Mouse (Mus musculus): Measurements from ENCODE around the gene Cel. TPM values are rescaled to one million over a fixed set of nuclear protein-coding genes. Genes with fewer than 3 reads are reported as not detected.

Gene Cel
- total RNA-seq, 4 experiments from 2014 or later, result not detected

- DNase-seq, result peak; percentile 51
Measured at GRCm38 (mm10) chr2:28585043-28585571, 21.9 kb upstream of the Cel start.

GRCm38 (mm10) chr2:28583651-28584050 is 20.4 kb upstream of the Cel start, which contains the start of gene Gtf3c5:
Gene Gtf3c5, minus strand, starts transcription at chr2:28583751.
- no peak for DNase-seq

- peak; percentile 83 for DNase-seq
Measured at GRCm38 (mm10) chr2:28582647-28583353, 19.6 kb upstream of the Cel start.

DNA sequence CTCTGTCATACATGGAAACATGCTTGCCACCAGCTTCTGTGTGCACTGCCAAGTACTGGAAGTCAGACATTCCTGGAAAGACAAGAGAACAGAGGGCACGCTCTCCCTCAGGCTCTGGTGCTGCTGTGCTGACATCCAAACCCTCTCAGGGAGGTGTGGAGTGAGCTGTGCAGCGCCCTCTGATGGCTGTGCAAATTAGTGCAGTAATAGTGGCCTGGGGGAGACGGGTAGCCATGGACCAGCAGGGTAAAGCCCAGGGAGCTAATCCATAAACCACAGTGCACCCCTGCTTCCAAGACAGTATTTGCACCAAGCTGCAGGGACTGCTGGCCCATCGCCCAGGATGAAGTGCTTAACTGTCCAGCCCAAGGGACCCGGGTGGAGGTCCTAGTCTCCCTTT is 14.8 kb upstream of the Cel start:
- no peak for DNase-seq

DNA sequence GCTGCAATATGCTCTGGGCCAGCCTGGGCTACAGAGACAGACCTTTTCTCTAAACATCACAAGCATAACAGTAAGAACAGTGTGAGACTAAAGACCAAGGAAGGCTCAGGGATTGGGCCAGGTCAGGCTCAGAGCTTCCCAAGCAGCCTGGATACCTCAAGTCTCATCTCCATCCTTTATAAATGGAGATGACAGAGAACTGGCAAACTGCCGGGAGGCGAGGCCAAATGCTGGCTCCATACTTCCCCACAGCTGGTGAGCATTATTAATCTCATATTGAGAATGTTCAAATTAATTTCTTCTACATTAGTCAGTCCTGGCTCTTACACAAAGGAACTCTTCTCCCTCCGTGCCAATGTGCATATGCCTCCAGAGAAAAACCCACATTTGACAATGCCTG is 13.6 kb upstream of the Cel start:
- no peak for DNase-seq

GRCm38 (mm10) chr2:28575341-28575740 is 12.1 kb upstream of the Cel start:
- DNase-seq, result no peak

DNA sequence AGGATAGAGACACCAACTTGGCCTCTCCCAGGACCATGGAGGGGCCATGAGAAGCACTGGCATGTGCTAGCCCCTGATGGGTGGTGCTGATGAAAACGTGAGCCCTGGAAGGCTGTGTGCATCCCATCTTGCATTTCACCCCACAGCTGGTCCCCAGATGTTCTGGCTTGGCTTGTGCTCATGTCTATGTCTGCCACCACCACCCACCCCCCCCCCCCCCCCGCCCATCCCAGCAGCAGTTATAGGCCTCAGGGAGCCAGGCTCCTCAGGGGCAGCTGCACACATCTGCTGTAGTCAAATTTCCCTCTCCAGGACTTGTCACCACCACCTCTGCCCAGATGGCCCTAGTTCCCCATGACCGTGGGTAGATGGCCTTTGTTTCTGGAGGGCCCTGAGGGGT is 6.7 kb upstream of the Cel start:
- no peak for DNase-seq

DNA sequence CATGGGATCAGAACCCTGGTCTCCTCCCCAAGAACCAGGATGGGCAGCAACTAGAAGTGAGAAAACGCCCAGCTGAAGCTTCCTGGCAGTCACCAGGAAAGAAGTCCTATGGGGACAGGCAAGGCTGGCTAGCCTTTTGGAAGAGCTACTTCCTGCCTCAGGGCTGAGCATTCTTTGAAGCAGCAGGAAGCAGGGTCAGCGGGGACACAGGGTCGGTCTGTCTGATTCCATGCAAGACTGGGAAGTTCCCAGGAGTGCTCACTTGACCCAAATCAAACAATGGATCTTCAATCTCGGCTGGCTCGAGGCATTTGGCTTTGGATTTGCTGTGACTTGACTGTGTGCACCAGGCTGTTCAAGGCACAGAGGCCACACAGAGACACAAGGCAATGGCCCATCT is 3.3 kb upstream of the Cel start:
- DNase-seq, result no peak

- no peak for DNase-seq
Measured at GRCm38 (mm10) chr2:28564380-28564779, 1.2 kb upstream of the Cel start.

DNA sequence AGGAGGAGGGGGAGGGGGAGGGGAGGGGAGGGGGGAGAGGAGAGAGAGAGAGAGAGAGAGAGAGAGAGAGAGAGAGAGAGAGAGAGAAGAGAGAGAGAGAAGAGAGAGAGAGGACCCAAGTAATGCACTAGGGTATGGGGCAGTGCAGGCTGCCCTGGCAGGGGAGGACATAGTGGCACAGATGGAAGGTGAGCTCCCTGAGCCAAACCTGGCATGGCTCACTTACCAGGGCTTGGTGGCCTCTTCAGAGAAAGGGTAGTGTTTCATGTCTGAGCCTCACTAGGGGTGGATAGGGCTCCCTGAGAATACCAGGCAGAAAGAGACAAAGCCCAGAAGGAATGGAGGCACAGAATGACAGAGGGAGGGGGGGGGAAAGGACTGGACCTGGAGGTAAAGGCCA is 627 bp upstream of the Cel start:
- DNase-seq, result no peak

DNA sequence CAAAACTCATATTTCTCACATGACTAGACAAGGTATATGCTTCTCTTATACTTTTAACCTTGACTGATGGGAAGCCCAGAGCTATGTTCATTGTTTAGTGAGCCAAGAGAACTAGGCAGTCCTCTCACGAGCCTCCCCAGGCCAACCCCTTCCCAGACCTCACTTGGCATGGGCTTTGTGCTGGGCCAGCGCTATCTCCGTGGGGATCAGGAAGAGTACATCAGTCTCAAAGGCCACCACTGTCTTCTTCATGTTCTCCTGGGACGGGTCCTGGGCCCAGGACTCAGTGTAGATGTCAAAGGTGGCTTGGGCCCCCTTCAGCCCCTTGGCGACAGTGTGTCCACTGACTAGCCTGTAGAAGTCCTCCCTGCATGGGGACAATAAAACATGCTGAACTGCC is 5.8 kb downstream of the Cel start:
- no peak for DNase-seq

- DNase-seq, result no peak
Measured at GRCm38 (mm10) chr2:28552301-28552700, 10.9 kb downstream of the Cel start.

DNA sequence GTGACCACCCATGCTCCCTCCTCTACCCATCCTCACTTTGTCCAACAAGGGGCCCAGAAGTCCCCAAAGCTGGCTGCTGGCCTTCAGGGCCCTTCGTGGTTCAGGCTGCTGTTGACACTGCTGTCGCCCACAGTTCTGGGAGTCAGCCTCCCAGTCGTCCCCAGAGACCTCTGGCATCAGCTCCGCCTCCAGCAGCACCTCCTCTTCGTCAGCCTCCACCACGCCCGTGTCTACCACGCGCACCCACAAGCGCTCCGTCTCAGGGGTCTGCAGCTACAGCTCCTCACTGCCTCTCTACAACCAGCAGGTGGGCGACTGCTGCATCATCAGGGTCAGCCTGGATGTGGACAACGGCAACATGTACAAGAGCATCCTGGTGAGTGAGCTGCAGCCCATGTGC is 14.0 kb downstream of the Cel start:
- DNase-seq, result no peak

DNA sequence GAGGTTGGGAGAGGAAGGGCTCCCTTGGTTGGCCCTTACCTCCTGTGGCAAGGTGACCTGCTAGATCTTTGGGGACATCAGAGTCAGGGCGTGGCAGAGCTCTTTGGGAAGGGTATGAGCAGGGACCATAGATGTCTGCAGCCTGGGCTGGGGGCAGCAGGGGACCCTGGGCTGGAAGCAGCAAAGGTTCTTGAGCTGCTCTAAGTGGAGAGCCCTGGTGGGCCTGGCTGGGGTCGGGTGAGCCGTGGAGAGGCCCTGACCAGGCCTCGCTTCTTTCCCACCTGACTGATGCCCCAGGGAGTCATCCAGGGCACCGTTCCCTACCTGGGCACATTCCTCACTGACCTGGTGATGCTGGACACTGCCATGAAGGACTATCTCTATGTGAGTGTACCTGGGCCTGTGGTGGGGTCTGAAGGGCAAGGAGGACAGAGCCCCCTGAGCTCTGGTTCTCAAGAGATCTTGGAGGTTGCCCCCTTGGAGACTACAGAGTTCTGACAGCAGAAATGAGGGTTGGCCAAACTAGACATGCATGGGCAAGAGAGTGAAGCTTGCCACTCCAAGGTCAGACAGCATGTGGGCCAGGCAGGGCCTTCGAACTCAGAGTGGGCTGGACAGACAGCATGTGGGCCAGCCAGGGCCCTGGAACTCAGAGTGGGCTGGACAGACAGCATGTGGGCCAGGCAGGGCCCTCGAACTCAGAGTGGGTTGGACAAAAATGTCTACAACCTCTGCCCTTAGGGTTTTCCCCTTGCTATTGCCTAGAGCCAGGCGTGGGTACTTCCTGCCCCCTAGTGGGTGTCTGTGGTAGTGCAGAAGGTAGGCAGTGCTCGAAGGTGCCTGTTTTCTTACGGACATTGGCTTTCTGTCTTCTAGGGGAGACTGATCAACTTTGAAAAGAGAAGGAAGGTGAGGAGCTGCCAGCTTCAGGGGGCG is 15.7 kb downstream of the Cel start:
- peak; percentile 67 for DNase-seq

- no peak for DNase-seq
Measured at GRCm38 (mm10) chr2:28546560-28546959, 16.6 kb downstream of the Cel start.

GRCm38 (mm10) chr2:28545976-28546375 is 17.2 kb downstream of the Cel start:
- DNase-seq, result no peak

DNA sequence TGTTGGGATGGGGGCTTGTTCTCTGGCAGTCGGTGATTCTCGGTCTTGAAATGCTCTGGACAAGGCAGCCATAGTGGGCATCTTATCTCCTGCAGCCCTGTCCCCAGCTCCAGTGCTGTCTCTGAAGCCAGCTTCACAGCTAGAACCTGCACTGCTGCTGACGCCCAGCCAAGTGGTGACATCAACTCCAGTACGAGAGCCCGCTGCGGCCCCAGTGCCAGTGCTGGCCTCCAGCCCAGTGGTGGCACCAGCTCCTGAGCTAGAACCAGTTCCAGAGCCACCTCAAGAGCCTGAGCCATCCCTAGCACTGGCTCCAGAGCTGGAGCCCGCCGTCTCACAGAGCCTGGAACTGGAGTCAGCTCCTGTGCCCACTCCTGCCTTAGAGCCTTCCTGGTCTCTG is 19.3 kb downstream of the Cel start:
- DNase-seq, result no peak

- no peak for DNase-seq
Measured at GRCm38 (mm10) chr2:28540587-28541227, 22.5 kb downstream of the Cel start.

GRCm38 (mm10) chr2:28539949-28540348 is 23.3 kb downstream of the Cel start:
- DNase-seq, result no peak

GRCm38 (mm10) chr2:28539206-28539605 is 24.0 kb downstream of the Cel start:
- no peak for DNase-seq

DNA sequence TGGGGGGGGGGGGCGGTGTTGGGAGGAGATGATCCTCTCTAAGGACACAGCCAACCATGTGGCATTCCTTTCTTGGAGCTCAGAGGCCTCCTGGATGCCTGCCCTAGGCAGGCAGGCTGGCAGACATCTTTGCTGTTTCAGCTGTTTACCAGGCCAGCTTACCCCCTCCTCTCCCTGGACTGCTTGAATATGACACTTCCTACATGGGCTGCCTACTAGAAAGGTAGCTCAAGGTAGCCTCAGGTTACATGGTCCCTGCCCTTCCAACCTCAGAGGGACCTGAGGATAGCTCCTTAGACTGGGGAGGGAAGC is 24.4 kb downstream of the Cel start:
- DNase-seq, result no peak

GRCm38 (mm10) chr2:28537995-28538816 is 25.0 kb downstream of the Cel start:
- DNase-seq, result no peak

DNA sequence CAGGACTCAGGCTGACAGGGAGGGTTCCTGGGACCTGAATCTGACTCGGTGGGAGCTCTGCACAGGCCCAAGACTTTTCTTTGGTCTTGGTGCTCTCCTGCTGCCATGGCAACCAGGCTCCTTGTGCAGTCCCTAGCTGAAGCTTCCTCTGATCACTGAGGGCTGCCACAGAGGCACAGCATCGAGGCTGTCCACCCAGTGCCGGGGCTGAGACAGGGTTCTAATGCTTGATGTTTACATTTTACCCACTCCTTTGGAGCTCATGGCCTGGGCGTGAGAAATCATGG is 25.6 kb downstream of the Cel start:
- no peak for DNase-seq

All from adrenal gland, adult 8-10 months (tissue).